Mouse (Mus musculus): Measurements from ENCODE around the gene Eva1c.

DNA sequence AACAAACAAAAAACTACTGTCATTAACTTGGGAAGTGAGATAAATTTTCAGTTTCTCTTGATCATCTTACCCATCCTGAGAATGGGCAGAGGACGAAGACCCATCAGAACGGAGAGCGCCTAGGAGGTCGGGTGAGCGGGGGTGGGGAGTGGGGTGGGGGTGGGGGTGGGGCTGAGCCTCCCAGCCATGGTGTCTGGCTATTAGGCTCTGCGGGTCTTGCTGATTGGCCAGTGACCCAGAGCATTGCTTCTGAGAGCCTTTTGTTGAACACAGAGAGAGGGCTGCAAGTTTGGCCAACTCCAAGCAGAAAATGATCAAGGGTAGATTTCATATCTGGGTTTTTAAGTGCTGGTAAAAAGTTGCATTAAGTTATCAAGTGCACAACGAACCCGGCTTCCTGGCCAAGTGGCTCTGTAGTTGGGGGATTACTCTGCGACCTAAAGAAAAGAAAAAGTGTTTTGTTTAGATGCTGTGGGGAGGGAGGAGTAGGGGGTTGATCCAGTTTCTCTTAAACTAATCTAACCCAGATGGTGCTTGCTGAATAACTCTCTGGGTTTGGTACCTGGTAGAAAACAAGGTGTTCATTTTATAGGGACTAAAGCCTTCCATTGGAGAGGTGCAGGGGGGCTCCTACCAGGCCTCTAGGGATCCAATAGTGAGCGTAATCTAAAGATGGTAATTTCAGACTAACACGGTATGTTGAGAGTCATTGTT lies 25.3 kb downstream of the Eva1c start:
- TF ChIP-seq FLI1 (IDR thresholded peaks at IDR 0.05; ENCODE audit: low read length) (no peak), GATA1 (IDR thresholded peaks at IDR 0.05; ENCODE audit: borderline replicate concordance, low read length) (no peak)

Data from megakaryocyte, embryonic 14.5 days (primary cell).